Mouse (Mus musculus): ENCODE data around the gene Chst5. TPM values are rescaled to one million over a fixed set of nuclear protein-coding genes. Genes with fewer than 3 reads are reported as not detected.

Chst5 gene
- total and polyA plus RNA-seq, 2 experiments from 2014 or later, result 2.9 to 3.4 TPM

DNA sequence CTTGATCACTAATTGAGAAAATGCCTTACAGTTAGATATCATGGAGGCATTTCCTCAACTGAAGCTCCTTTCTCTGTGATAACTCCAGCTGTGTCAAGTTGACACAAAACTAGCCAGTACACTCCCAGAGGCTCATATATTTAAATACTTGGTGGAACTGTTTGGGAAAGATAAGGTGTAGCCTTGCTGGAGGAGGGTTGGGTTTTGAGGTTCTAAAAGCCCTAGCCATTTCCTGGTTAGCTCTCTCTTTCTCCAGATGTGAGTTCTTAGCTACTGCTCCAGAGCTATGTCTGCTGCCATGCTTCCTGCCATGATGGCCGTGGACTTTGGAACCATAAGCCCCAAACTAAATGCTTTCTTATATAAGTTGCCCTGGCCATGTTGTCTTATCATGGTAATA lies 22.8 kb downstream of the Chst5 start:
- ATAC-seq (ENCODE audit: low FRiP score) (no peak), DNase-seq (ENCODE audit: low spot score) (no peak)
- Histone ChIP-seq H3K36me3 (ENCODE audit: insufficient read depth, low read length) (no peaks in the 10 kb centered on the region), H3K9ac (replicated peaks; ENCODE audit: low read length, poor library complexity, severe bottlenecking) (no peak overlapping the region), H3K27me3 (ENCODE audit: insufficient read depth, low read length) (peaks cover 30% of the 10 kb centered on the region), H3K27ac (ENCODE audit: low read depth, low read length) (no peak overlapping the region), H3K4me1 (ENCODE audit: insufficient read depth, low read length) (peaks cover 6% of the 10 kb centered on the region), H3K4me2 (ENCODE audit: low read depth, low read length, poor library complexity, severe bottlenecking) (no peak overlapping the region), H3K4me3 (ENCODE audit: low read depth, low read length) (no peak overlapping the region), H3K9me3 (ENCODE audit: low read length) (no peaks in the 10 kb centered on the region)
- TF ChIP-seq CTCF (IDR thresholded peaks at IDR 0.05), result no peak
- 85% methylated on average over 1 of the region's 1 CpGs for WGBS

- ATAC-seq (ENCODE audit: low FRiP score) (no peak), DNase-seq (ENCODE audit: low spot score) (no peak)
- Histone ChIP-seq H3K27ac (ENCODE audit: low read depth, low read length) (no peak overlapping the region), H3K27me3 (ENCODE audit: insufficient read depth, low read length) (peaks cover 6% of the 10 kb centered on the region; the same call in 1 of the 2 replicates), H3K4me1 (ENCODE audit: insufficient read depth, low read length) (no peaks in the 10 kb centered on the region), H3K4me3 (ENCODE audit: low read depth, low read length) (no peak overlapping the region), H3K9ac (replicated peaks; ENCODE audit: low read length, poor library complexity, severe bottlenecking) (no peak overlapping the region), H3K9me3 (ENCODE audit: low read length) (no peaks in the 10 kb centered on the region), H3K36me3 (ENCODE audit: insufficient read depth, low read length) (no peaks in the 10 kb centered on the region), H3K4me2 (ENCODE audit: low read depth, low read length, poor library complexity, severe bottlenecking) (no peak overlapping the region)
- WGBS, result 85% methylated on average over 4 of the region's 4 CpGs
- no peak for TF ChIP-seq CTCF (IDR thresholded peaks at IDR 0.05)
These were observed 26.6 kb downstream of the Chst5 start for GRCm38 (mm10) chr8:111883615-111884014.

- Histone ChIP-seq H3K27ac (ENCODE audit: low read depth, low read length) (no peak overlapping the region), H3K9me3 (ENCODE audit: low read length) (no peaks in the 10 kb centered on the region), H3K9ac (replicated peaks; ENCODE audit: low read length, poor library complexity, severe bottlenecking) (no peak overlapping the region), H3K4me3 (ENCODE audit: low read depth, low read length) (no peak overlapping the region), H3K4me1 (ENCODE audit: insufficient read depth, low read length) (no peaks in the 10 kb centered on the region), H3K27me3 (ENCODE audit: insufficient read depth, low read length) (no peaks in the 10 kb centered on the region), H3K4me2 (ENCODE audit: low read depth, low read length, poor library complexity, severe bottlenecking) (no peak overlapping the region), H3K36me3 (ENCODE audit: insufficient read depth, low read length) (no peaks in the 10 kb centered on the region)
- no peak for ATAC-seq (ENCODE audit: low FRiP score)
- TF ChIP-seq CTCF (IDR thresholded peaks at IDR 0.05), result peak; percentile 83
- WGBS, result 0% methylated on average over 2 of the region's 2 CpGs
- DNase-seq (ENCODE audit: low spot score), result peak; percentile 65
These were observed 28.7 kb downstream of the Chst5 start for GRCm38 (mm10) chr8:111881591-111881990.

DNA sequence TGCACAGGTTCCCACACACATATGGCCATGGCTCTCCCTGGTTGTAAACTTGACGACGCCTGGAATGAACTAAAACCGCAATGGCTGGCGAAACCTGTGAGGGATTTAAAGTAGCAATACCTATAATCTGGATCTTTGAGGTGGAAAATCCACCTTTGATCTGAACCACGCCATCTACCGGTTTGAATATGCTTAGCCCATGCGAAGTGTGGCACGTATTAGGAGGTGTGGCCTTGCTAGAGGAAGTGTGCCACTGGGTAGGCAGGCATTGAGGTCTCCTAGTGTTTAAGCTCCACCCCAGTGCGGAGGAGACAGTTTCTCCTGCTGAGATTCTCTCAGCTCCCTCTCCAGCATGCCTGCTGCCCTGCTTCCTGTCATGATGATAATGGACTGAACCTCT lies 32.5 kb downstream of the Chst5 start:
- Histone ChIP-seq H3K9ac (replicated peaks; ENCODE audit: low read length, poor library complexity, severe bottlenecking) (no peak overlapping the region), H3K4me3 (ENCODE audit: low read depth, low read length) (no peak overlapping the region), H3K27ac (ENCODE audit: low read depth, low read length) (no peak overlapping the region), H3K27me3 (ENCODE audit: insufficient read depth, low read length) (no peaks in the 10 kb centered on the region), H3K4me2 (ENCODE audit: low read depth, low read length, poor library complexity, severe bottlenecking) (no peak overlapping the region), H3K36me3 (ENCODE audit: insufficient read depth, low read length) (no peaks in the 10 kb centered on the region), H3K9me3 (ENCODE audit: low read length) (no peaks in the 10 kb centered on the region), H3K4me1 (ENCODE audit: insufficient read depth, low read length) (no peaks in the 10 kb centered on the region)
- DNase-seq (ENCODE audit: low spot score), result no peak
- WGBS, result 71% methylated on average over 9 of the region's 9 CpGs
- no peak for ATAC-seq (ENCODE audit: low FRiP score)
- TF ChIP-seq CTCF (IDR thresholded peaks at IDR 0.05), result peak; percentile 24; the same call in 1 of the 2 replicates

DNA sequence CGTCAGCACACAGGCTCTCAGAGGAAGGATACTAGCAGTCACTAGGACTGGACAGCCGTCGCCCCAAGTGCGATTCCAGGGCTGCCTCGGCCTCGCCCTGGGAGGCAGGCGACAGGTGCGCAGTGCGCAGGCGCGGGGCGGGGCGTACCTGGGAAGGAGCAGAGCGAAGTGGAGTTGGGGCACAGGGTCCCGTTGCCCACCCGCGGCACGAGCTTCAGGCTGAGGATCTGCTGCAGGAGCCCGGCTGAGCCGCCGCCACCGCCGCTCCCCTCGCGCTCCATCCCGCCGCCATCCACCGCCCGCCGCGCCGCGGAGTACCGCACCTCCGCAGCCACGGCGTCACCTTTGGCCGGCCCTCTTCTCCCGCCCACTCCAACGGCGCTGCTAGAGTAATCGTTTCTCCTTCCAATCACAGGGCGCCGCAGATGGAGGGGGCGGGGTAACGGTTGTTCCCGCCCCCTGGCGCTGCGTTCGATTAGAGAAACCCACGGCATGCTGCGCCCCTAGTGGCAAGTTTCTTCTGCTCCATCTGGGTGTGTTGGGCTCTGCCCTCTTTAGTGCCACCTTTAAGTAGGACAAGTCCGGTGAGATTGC lies 33.8 kb downstream of the Chst5 start, which contains the start of gene Tmem170:
Gene Tmem170 (minus strand): TSS at position 396 of the 594 bp plus-strand sequence.
- DNase-seq (ENCODE audit: low spot score) (peak; percentile 98), ATAC-seq (ENCODE audit: low FRiP score) (peak; percentile 97)
- Histone ChIP-seq H3K36me3 (ENCODE audit: insufficient read depth, low read length) (no peaks in the 10 kb centered on the region), H3K4me2 (ENCODE audit: low read depth, low read length, poor library complexity, severe bottlenecking) (peak within 1 kb of the TSS; percentile 72), H3K4me1 (ENCODE audit: insufficient read depth, low read length) (no peaks in the 10 kb centered on the region), H3K9me3 (ENCODE audit: low read length) (no peaks in the 10 kb centered on the region), H3K4me3 (ENCODE audit: low read depth, low read length) (peak within 1 kb of the TSS; percentile 71), H3K27me3 (ENCODE audit: insufficient read depth, low read length) (no peaks in the 10 kb centered on the region), H3K9ac (replicated peaks; ENCODE audit: low read length, poor library complexity, severe bottlenecking) (peak within 1 kb of the TSS; percentile 68), H3K27ac (ENCODE audit: low read depth, low read length) (peak within 1 kb of the TSS; percentile 57)
- WGBS, result under 1% methylated on average over 48 of the region's 53 CpGs
- TF ChIP-seq CTCF (IDR thresholded peaks at IDR 0.05), result peak; percentile 99

DNA sequence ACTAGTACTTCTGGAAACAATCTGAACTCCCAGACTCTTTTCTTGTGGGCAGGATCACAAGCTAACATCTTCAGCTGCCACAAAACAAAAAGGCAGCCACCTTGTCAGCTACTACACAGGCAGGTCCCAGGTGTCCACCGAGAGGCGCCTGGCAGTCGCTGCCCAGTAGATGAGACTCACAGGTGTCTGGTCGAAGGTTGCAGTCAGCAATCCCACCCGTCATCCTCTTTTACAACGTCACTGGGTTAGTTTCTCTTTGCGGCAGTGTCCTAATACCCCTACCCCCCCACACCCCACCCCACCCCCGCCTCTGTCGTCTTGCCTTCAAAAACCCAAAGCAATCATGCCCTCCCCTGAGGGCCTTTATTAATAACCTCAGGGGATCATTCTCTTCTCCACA lies 34.5 kb downstream of the Chst5 start:
- DNase-seq (ENCODE audit: low spot score), result no peak
- peak overlapping the region; percentile 72 for H3K4me2 ChIP-seq (ENCODE audit: low read depth, low read length, poor library complexity, severe bottlenecking)
- no peak for TF ChIP-seq CTCF (IDR thresholded peaks at IDR 0.05)
- peak overlapping the region; percentile 57; the same call in 1 of the 2 replicates for H3K27ac ChIP-seq (ENCODE audit: low read depth, low read length)
- peak overlapping the region; percentile 71 for H3K4me3 ChIP-seq (ENCODE audit: low read depth, low read length)
- peak overlapping the region; percentile 68 for H3K9ac ChIP-seq (replicated peaks; ENCODE audit: low read length, poor library complexity, severe bottlenecking)
- WGBS, result 28% methylated on average over 9 of the region's 9 CpGs
- no peaks in the 10 kb centered on the region for H3K27me3 ChIP-seq (ENCODE audit: insufficient read depth, low read length)
- H3K4me1 ChIP-seq (ENCODE audit: insufficient read depth, low read length), result no peaks in the 10 kb centered on the region
- no peaks in the 10 kb centered on the region for H3K9me3 ChIP-seq (ENCODE audit: low read length)
- no peaks in the 10 kb centered on the region for H3K36me3 ChIP-seq (ENCODE audit: insufficient read depth, low read length)
- ATAC-seq (ENCODE audit: low FRiP score), result no peak

Measured in midbrain, postnatal 0 days (tissue).